Mouse (Mus musculus) neutrophil, adult 83 days (primary cell): Measurements from ENCODE around the gene Pfkfb2. TPM values are rescaled to one million over a fixed set of nuclear protein-coding genes. Genes with fewer than 3 reads are reported as not detected.

Source experiments
- total RNA-seq, 2 experiments: library from RNA; stranded (reverse); gene quantifications; one replicate each; pipeline ENCODE4 v1.2.4; 2023

The Pfkfb2 gene
- total RNA-seq, result 10 to 100 TPM; 18.6 to 20.9 TPM

GRCm38 (mm10) chr1:130729153-130729552, at the start of gene Pfkfb2:
Gene Pfkfb2 (minus strand): TSS chr1:130729253.

GRCm38 (mm10) chr1:130731741-130732337, 2.8 kb upstream of the Pfkfb2 start, which contains the start of gene AA986860:
Gene AA986860 (plus strand): TSS chr1:130731976.

GRCm38 (mm10) chr1:130717291-130717871, 11.7 kb downstream of the Pfkfb2 start, which contains the start of gene Yod1:
Gene Yod1 (plus strand): TSS chr1:130717327.

GRCm38 (mm10) chr1:130715561-130716217, 13.4 kb downstream of the Pfkfb2 start, which contains the start of gene Gm29427:
Gene Gm29427 (minus strand): TSS chr1:130715799.

GRCm38 (mm10) chr1:130661454-130661853, 67.6 kb downstream of the Pfkfb2 start, which contains the start of gene C4bp:
Gene C4bp (minus strand): TSS chr1:130661632.

Other genes with a start within 250 kb of the Pfkfb2 start
- gene Zp3r, start 99.6 kb downstream of the Pfkfb2 start, total RNA-seq, result not detected
- gene C4bp, start 67.6 kb downstream of the Pfkfb2 start, total RNA-seq, result not detected
- gene Gm29427, start 13.5 kb downstream of the Pfkfb2 start, total RNA-seq, result not detected
- 1 to 10 TPM; 9.0 to 9.1 TPM for gene Yod1, start 11.9 kb downstream of the Pfkfb2 start, total RNA-seq
- gene AA986860, start 2.7 kb upstream of the Pfkfb2 start, total RNA-seq, result under 1 TPM; 0.40 to 0.90 TPM
- gene Fcamr, start 71.6 kb upstream of the Pfkfb2 start, total RNA-seq, result not detected
- not detected for gene Pigr, start 97.4 kb upstream of the Pfkfb2 start, total RNA-seq
- gene Fcmr, start 136.4 kb upstream of the Pfkfb2 start, total RNA-seq, result 1 to 10 TPM; 1.1 to 1.7 TPM
- gene Il24, start 158.2 kb upstream of the Pfkfb2 start, total RNA-seq, result not detected
- not detected for gene Il20, start 182.2 kb upstream of the Pfkfb2 start, total RNA-seq
- gene Il19, start 210.9 kb upstream of the Pfkfb2 start, total RNA-seq, result not detected